Mouse (Mus musculus) heart, postnatal 0 days (tissue): ENCODE measurements around the gene Lmln.
"Not testable (repeated sequence)": the region's sequence is repeated elsewhere in the genome, so short reads cannot be mapped to it uniquely, and the experiment has no call there.

ENCODE experiments used
- CTCF ChIP-seq: IDR thresholded peaks from 2 replicates; pipeline ENCODE4 v1.5.1; 2016; ENCODE audit warnings: antibody characterized with exemption, control low read depth, low read depth
- EP300 ChIP-seq: IDR thresholded peaks from 2 replicates; pipeline ENCODE4 v1.6.1; 2016; ENCODE audit warnings: antibody characterized with exemption, low read depth

- TF ChIP-seq CTCF, EP300: not testable (repeated sequence)
Observed at GRCm38 (mm10) chr16:33176831-33177230, 114.5 kb downstream of the Lmln start.
